Comparison of ENCODE assay signal across 8 mouse cellular contexts in genomic region chr6:128798772-128799143, GRCm38 (mm10). TPM values are rescaled to one million over a fixed set of nuclear protein-coding genes. Genes with fewer than 3 reads are reported as not detected.
A peak's percentile ranks its signal among the peaks of the same experiment; 100 is the strongest.
DNase-seq lines count a peak whose midpoint lies in the region; ATAC-seq lines count a peak whose summit lies in the region.
"Not testable (repeated sequence)": the region's sequence is repeated elsewhere in the genome, so short reads cannot be mapped to it uniquely, and the experiment has no call there.

No protein-coding gene starts in this region.

- H3K36me3 ChIP-seq in embryonic facial prominence, embryonic 12.5 days; midbrain, embryonic 10.5 days: not testable (repeated sequence)

- intact Hi-C loops in left cerebral cortex, postnatal 4 days (cut with DNase I): loop anchor here (2.0 kb wide), 1 partner anchor 38 kb away; no protein-coding TSS in a partner anchor

- 0% methylated on average over 20 of the region's 20 CpGs for WGBS in embryonic facial prominence, embryonic 12.5 days
- WGBS in midbrain, embryonic 10.5 days: under 1% methylated on average over 20 of the region's 20 CpGs

- H3K27ac ChIP-seq in embryonic facial prominence, embryonic 12.5 days: peak overlapping the region; percentile 83
- H3K27ac ChIP-seq in midbrain, embryonic 10.5 days (replicated peaks): peak overlapping the region; percentile 85

- not testable (repeated sequence) for ATAC-seq in embryonic facial prominence, embryonic 12.5 days (ENCODE audit: insufficient number of reproducible peaks, insufficient read depth, low FRiP score, low TSS enrichment)

- peak; percentile 80 for DNase-seq in adrenal gland, postnatal 10 days
- DNase-seq in heart, adult 11 months: peak; percentile 97
- peak; percentile 86 for DNase-seq in kidney, adult 18-20 months
- DNase-seq in left cerebral cortex, postnatal 4 days: peak; percentile 63
- peak; percentile 86 for DNase-seq in midbrain, embryonic 10.5 days (ENCODE audit: low spot score)
- peak; percentile 66 to 75 for DNase-seq in right cerebral cortex, postnatal 36 days (ENCODE audit: low spot score in 2 of 2)
- DNase-seq in yolk sac, embryonic 10.5 days (ENCODE audit: low spot score): peak; percentile 91

- H3K9me3 ChIP-seq in embryonic facial prominence, embryonic 12.5 days; midbrain, embryonic 10.5 days (replicated peaks): not testable (repeated sequence)

- peak overlapping the region; percentile 61 for H3K4me3 ChIP-seq in embryonic facial prominence, embryonic 12.5 days
- H3K4me3 ChIP-seq in midbrain, embryonic 10.5 days: peak overlapping the region; percentile 66

- H3K27me3 ChIP-seq in embryonic facial prominence, embryonic 12.5 days; midbrain, embryonic 10.5 days (ENCODE audit: low read depth, poor library complexity, severe bottlenecking): not testable (repeated sequence)

- H3K9ac ChIP-seq in embryonic facial prominence, embryonic 12.5 days: peak overlapping the region; percentile 53

- not testable (repeated sequence) for H3K4me1 ChIP-seq in embryonic facial prominence, embryonic 12.5 days
- peaks cover 18% of the 10 kb centered on the region for H3K4me1 ChIP-seq in midbrain, embryonic 10.5 days

- peak overlapping the region; percentile 58 for H3K4me2 ChIP-seq in embryonic facial prominence, embryonic 12.5 days (replicated peaks)

RNA-seq across cellular contexts. Expression of gene Klrb1c, which starts 9.7 kb away (rescaled TPM):
- total RNA-seq in adrenal gland, postnatal 10 days (2021): under 1 TPM; 0.54 to 0.55 TPM
- not detected in 2 replicates for polyA plus RNA-seq in embryonic facial prominence, embryonic 12.5 days (2016; fragmentation: Nextera tagmentation; extraction: Ambion mirVana)
- not detected for total RNA-seq in left cerebral cortex, postnatal 4 days (2021)
- polyA plus RNA-seq in midbrain, embryonic 10.5 days (2016; fragmentation: Nextera tagmentation; extraction: Ambion mirVana): not detected in 2 replicates

RNA-seq across cellular contexts. Expression of gene Gm44511, which starts 27.4 kb away (rescaled TPM):
- not detected for total RNA-seq in adrenal gland, postnatal 10 days (2021)
- not detected in 2 replicates for polyA plus RNA-seq in embryonic facial prominence, embryonic 12.5 days (2016; fragmentation: Nextera tagmentation; extraction: Ambion mirVana)
- total RNA-seq in left cerebral cortex, postnatal 4 days (2021): not detected
- polyA plus RNA-seq in midbrain, embryonic 10.5 days (2016; fragmentation: Nextera tagmentation; extraction: Ambion mirVana): not detected in 2 replicates

RNA-seq across cellular contexts. Expression of gene Klrb1b, which starts 27.4 kb away (rescaled TPM):
- under 1 TPM; 0.33 to 0.72 TPM for total RNA-seq in adrenal gland, postnatal 10 days (2021)
- polyA plus RNA-seq in embryonic facial prominence, embryonic 12.5 days (2016; fragmentation: Nextera tagmentation; extraction: Ambion mirVana): not detected in 2 replicates
- not detected for total RNA-seq in left cerebral cortex, postnatal 4 days (2021)
- not detected in 2 replicates for polyA plus RNA-seq in midbrain, embryonic 10.5 days (2016; fragmentation: Nextera tagmentation; extraction: Ambion mirVana)
